Mouse (Mus musculus) embryonic facial prominence, embryonic 13.5 days (tissue): ENCODE data around the gene Zfp85. TPM values are rescaled to one million over a fixed set of nuclear protein-coding genes. Genes with fewer than 3 reads are reported as not detected.
"Not testable (repeated sequence)": the region's sequence is repeated elsewhere in the genome, so short reads cannot be mapped to it uniquely, and the experiment has no call there.

Experiments used
- ATAC-seq: fragments of 200-750 bp; cut with Nextera tagmentation; 2 replicates; pipeline ENCODE4 v1.8.0; 2017; ENCODE audit warnings: low read depth; ENCODE audit not compliant: insufficient number of reproducible peaks, insufficient read depth, low FRiP score, low TSS enrichment
- H3K27ac ChIP-seq: fragments of 300-500 bp; sonication (generic); 2 replicates; pipeline ENCODE4 v1.5.1; 2015; ENCODE audit warnings: moderate library complexity, mild to moderate bottlenecking, inconsistent platforms
- H3K27me3 ChIP-seq: fragments of 300-500 bp; sonication (generic); 2 replicates; pipeline ENCODE4 v1.6.1; 2015; ENCODE audit warnings: mild to moderate bottlenecking, inconsistent platforms
- H3K36me3 ChIP-seq: fragments of 300-500 bp; sonication (generic); 2 replicates; pipeline ENCODE4 v1.6.1; 2015; ENCODE audit warnings: mild to moderate bottlenecking, inconsistent platforms
- H3K4me1 ChIP-seq: fragments of 300-500 bp; sonication (generic); 2 replicates; pipeline ENCODE4 v1.6.1; 2015; ENCODE audit warnings: inconsistent platforms
- H3K4me2 ChIP-seq: fragments of 300-500 bp; sonication (generic); 2 replicates; pipeline ENCODE4 v1.6.1; 2015; ENCODE audit warnings: moderate library complexity, mild to moderate bottlenecking, inconsistent platforms
- H3K4me3 ChIP-seq: fragments of 300-500 bp; sonication (generic); 2 replicates; pipeline ENCODE4 v1.5.1; 2015; ENCODE audit warnings: mild to moderate bottlenecking, inconsistent platforms
- H3K9ac ChIP-seq: fragments of 300-500 bp; sonication (generic); 2 replicates; pipeline ENCODE4 v1.6.1; 2015; ENCODE audit warnings: mild to moderate bottlenecking, inconsistent platforms
- H3K9me3 ChIP-seq: fragments of 300-500 bp; sonication (generic); 2 replicates; pipeline ENCODE4 v1.6.1; 2016; ENCODE audit warnings: inconsistent platforms
- WGBS: fragments of 180-500 bp; shearing (Covaris S2); methylation state at CpG from one replicate; pipeline ENCODE4 v1.1.7; 2015; ENCODE audit warnings: mixed read lengths; 5-methylcytosine and 5-hydroxymethylcytosine counted together
- polyA plus RNA-seq: library from polyadenylated mRNA; unstranded; fragments of >200 nt; fragmentation: Nextera tagmentation; extraction: Ambion mirVana; gene quantifications from 2 replicates; pipeline ENCODE4 v1.2.1, GENCODE M21; 2015

Gene Zfp85
- polyA plus RNA-seq, result 6.0 and 6.4 TPM in 2 replicates

DNA sequence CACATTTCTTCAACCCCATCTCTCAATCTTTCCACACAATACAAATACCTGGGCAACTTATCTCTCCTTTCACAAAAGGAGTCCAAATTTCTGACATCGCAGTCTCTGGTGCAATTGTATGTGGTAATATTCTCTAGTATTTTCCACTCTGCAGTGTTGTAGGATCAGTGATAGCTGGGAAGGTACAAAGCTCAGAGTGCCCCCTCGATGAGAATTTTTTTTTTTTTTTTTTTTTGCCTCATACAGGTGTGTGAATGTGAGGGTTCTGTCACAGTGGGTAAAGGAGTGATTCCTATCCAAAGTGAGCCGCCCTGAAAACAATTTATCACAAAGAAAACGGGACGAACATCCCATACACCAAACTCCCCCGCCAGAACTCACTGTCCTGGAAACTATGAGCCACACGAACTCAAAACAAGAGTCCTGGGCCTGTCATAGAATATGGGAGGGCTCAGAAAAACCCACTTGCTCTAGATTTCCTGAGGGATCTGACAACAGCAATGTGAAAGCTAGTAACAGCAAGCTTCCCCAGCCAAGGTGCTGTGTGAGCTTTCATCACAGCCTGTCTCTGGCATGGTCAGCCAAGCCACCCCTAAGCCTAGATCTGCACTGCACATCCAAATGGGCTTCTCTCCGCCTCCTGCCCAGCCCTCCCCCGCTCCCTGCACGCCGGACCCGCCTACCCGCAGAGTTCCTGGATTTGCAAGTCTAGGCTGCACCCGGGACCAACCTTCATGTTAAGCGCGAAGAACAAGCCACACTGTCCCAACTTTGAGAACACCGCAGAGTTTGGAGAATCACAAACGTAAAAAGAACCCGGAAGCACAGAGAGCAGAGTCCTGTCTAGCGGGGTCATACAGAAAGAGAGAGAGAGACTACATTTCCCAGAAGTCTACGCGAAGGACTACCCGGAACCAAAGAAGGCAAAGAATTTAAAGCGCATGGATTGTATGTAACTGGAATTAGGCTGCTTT, at the start of gene Zfp85:
Gene Zfp85, minus strand, starts transcription at position 896 of the 974 bp plus-strand sequence.
- Histone ChIP-seq H3K9me3 (no peaks in the 10 kb centered on the region), H3K27me3 (no peaks in the 10 kb centered on the region), H3K36me3 (peaks cover 13% of the 10 kb centered on the region), H3K9ac (peak within 1 kb of the TSS; percentile 74), H3K27ac (peak within 1 kb of the TSS; percentile 87), H3K4me1 (peaks cover 4% of the 10 kb centered on the region), H3K4me2 (peak within 1 kb of the TSS; percentile 67), H3K4me3 (peak within 1 kb of the TSS; percentile 68)
- 5% methylated on average over 24 of the region's 24 CpGs for WGBS
- ATAC-seq, result peak; percentile 88

DNA sequence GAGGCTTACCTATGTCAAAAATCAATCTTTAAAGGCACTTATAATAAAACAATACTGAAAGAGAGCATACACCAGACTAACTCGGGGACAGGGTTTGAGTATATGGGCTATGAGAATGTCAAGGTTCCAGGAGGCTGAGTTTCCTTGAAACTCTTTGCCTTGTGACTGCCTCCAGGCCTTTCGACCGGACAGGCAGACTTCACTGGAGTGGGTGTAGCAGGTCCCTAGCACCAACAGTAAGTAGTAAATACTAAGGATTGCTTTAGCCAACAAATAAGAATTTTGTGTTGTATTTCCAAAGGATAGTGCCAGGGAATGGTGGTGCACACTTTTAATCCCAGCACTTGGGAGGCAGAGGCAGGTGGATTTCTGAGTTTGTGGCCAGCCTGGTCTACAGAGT, 44.1 kb upstream of the Zfp85 start:
- H3K9me3 ChIP-seq, H3K4me3 ChIP-seq, H3K9ac ChIP-seq, ATAC-seq, H3K27ac ChIP-seq, H3K27me3 ChIP-seq, H3K4me1 ChIP-seq, H3K4me2 ChIP-seq, H3K36me3 ChIP-seq: not testable (repeated sequence)
- WGBS, result 86% methylated on average over 3 of the region's 3 CpGs

DNA sequence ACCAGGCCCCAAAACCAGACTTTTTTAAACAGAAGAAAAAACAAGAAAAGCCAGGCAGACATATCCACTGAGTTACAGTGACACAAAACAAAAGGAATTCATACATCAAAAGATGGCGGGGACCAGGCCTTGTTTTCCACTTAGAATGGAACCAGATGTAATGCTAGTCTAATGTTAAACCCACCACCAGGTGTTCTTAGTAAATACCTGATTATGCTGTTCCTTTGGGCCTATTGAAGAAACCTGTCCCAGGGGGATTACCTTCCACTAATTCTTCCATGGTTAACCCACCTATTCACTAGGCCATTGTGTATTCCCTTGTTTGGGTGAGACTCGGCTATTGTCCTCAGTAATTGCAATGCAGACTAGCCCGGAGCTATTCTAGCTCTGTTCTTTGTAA, 43.6 kb upstream of the Zfp85 start:
- Histone ChIP-seq H3K9ac (no peak overlapping the region), H3K4me3 (no peak overlapping the region), H3K9me3 (no peaks in the 10 kb centered on the region), H3K36me3 (no peaks in the 10 kb centered on the region), H3K4me2 (no peak overlapping the region), H3K4me1 (no peaks in the 10 kb centered on the region), H3K27ac (no peak overlapping the region), H3K27me3 (no peaks in the 10 kb centered on the region)
- no peak for ATAC-seq
- WGBS, result 62% methylated on average over 3 of the region's 3 CpGs

DNA sequence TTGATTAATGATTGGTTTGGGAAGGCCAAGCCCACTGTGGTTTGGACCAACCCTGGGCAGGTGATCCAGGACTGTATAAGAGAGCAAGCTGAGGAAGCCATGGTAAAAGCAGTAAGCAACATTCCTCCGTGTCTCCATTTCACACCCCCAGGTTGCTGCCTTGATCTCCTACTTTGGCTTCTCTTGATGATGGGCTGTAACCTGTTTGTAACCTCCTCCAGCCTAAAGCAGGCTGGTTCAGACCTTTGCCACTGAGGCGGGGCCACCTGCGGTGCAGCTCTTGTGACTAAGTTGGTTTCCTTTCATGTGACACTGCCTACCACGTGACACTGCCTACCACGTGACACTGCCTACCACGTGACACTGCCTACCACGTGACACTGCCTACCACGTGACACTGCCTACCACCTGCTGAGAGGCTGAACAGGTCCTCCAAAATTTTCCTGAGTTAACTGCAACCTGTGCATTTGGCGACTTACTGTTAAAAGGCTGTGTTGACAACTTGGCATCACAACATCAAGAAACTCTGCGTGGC, 37.0 kb upstream of the Zfp85 start:
- Histone ChIP-seq H3K36me3 (peaks cover 6% of the 10 kb centered on the region), H3K4me2 (no peak overlapping the region), H3K27me3 (no peaks in the 10 kb centered on the region), H3K4me3 (no peak overlapping the region), H3K9me3 (0 out of 2 replicates have a peak, but pooled peaks cover 3% of the 10 kb centered on the region), H3K9ac (no peak overlapping the region), H3K4me1 (no peaks in the 10 kb centered on the region), H3K27ac (no peak overlapping the region)
- ATAC-seq, result no peak
- WGBS, result 90% methylated on average over 10 of the region's 10 CpGs

DNA sequence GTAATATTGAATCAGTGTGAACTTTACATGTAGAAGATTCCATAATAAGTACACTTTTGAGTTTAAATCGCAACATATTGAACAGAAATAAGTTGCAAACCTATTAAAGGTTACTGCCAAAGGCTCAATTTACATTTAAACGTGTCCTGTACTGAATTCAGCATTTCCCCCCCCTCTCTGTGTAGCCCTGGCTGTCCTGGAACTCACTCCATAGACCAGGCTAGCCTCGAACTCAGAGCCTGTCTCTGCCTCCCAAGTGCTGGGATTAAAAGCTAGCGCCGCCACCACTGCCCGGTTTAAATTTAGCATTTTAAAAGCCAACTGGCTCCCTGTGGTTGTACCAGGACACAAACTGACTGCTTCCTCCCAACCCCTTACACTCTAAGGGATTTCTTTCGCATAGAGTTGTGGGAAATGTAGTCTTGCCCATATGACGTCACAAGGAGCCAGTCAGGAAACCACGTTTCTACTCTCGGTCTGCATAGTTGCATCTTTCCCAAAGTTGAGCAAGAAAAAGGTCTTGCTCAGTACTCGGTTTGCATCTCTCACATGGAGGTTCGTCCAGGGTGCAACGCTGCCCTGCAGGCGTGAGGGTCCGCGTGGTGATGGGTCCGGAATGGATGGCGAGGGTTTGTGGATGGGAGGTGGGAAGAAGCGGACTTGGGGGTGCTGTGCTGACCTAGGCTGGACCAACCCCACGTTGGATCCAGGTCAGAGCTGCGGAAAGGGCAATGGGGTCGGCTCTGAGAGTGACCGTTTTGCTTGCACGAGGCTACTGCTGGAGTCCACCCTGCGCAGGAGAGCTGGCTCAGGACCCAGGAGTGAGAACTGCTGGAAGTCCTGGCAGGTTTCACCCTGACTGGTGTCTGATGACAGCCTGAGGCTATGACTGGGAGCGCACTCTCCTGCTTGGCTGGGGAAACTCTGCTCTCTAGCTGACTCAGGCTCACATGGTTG, 24.5 kb upstream of the Zfp85 start, which contains the start of gene Zfp493:
Gene Zfp493, plus strand, starts transcription at position 429 of the 957 bp plus-strand sequence.
- Histone ChIP-seq H3K27me3 (no peaks in the 10 kb centered on the region), H3K27ac (peak within 1 kb of the TSS; percentile 49), H3K4me3 (peak within 1 kb of the TSS; percentile 69), H3K4me1 (peaks cover 4% of the 10 kb centered on the region; the same call in 1 of the 2 replicates), H3K9ac (peak within 1 kb of the TSS; percentile 79), H3K36me3 (no peaks in the 10 kb centered on the region), H3K4me2 (peak within 1 kb of the TSS; percentile 79), H3K9me3 (no peaks in the 10 kb centered on the region)
- 6% methylated on average over 26 of the region's 26 CpGs for WGBS
- peak; percentile 90 for ATAC-seq

DNA sequence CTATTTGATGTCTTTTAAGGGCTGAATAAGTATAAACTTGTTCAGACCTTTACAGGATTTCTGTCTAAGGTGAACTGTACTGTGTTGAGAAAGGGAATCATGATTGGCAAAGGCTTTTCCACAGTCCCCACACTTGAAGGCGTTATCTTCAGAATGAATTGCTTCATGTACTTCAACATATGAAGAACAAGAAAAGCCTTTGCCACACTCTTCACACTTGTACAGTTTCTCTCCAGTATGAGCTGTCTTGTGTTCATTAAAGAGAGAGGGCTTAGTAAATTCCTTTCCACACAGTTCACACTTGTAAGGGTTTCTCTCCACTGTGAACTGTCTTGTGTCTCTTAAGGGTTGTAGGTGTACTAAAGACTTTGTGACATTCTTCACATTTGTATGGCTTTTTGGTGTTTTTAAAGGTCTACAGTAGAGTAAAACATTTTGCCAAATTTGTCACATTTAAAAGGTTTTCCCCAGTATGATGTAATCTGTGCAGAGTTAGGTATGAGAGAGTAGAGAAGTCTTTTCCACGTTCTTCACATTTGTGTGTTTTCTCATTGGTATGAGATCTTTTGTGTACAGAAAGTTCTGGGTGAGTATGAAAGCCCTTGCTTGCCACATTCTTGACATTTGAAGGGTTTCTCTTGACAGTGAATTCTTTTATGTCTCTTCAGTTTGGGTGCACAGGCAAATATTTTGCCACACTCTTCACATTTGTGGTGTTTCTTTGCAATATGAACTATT, 8.2 kb upstream of the Zfp85 start:
- Histone ChIP-seq H3K9me3 (no peaks in the 10 kb centered on the region), H3K36me3 (no peaks in the 10 kb centered on the region), H3K27me3 (no peaks in the 10 kb centered on the region), H3K4me2 (no peak overlapping the region), H3K9ac (no peak overlapping the region), H3K27ac (no peak overlapping the region), H3K4me3 (no peak overlapping the region), H3K4me1 (no peaks in the 10 kb centered on the region)
- WGBS, result 81% methylated on average over 2 of the region's 2 CpGs
- no peak for ATAC-seq

DNA sequence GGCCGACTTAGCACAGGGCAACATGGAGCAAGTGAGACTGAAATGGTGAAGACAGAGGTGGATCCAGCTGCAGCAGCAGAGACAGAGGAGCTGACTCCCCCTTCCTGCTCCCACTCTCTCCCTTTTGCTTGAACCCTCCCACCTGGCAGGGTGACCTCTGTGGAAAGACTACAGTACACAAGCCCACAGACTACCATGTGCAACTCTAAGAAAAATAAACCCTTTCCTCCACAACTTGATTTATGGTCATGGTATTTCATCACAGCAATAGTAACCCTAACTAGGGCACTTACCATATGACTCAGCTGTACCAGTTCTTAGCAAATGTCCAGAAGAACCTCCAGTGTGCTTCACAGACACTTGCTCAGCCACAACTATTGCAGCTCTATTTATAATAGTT, 4.9 kb upstream of the Zfp85 start:
- no peak overlapping the region for H3K9ac ChIP-seq
- H3K36me3 ChIP-seq, result no peaks in the 10 kb centered on the region
- no peaks in the 10 kb centered on the region for H3K9me3 ChIP-seq
- no peaks in the 10 kb centered on the region for H3K27me3 ChIP-seq
- no peak overlapping the region for H3K4me2 ChIP-seq
- no peak for ATAC-seq
- H3K4me1 ChIP-seq, result no peaks in the 10 kb centered on the region
- no peak overlapping the region for H3K4me3 ChIP-seq
- no peak overlapping the region for H3K27ac ChIP-seq
- WGBS, result 84% methylated on average over 1 of the region's 1 CpGs

DNA sequence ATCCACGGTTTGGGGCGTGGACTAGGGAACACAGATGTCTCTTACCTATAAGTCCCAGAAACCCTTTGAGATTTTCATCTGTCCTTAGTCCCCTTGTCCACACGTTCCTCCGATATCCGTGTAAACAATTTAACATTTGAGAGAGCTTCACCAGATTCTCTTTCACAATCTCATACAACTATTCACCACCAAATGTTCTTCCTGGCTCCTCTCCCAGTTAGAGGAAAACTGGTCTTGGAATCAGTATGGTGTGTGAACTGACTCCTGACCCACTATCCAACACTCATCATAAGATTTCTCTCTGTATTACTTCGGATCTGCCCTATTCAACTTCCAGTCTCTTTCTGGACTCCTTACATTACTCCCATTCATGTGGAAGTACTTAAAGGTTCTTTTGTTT, 733 bp upstream of the Zfp85 start:
- no peak for ATAC-seq
- Histone ChIP-seq H3K4me2 (no peak overlapping the region; the same call in 1 of the 2 replicates), H3K27me3 (no peaks in the 10 kb centered on the region), H3K4me1 (peaks cover 4% of the 10 kb centered on the region), H3K27ac (no peak overlapping the region; the same call in 1 of the 2 replicates), H3K4me3 (no peak overlapping the region; the same call in 1 of the 2 replicates), H3K9ac (no peak overlapping the region), H3K9me3 (no peaks in the 10 kb centered on the region), H3K36me3 (peaks cover 9% of the 10 kb centered on the region)
- 84% methylated on average over 6 of the region's 6 CpGs for WGBS

DNA sequence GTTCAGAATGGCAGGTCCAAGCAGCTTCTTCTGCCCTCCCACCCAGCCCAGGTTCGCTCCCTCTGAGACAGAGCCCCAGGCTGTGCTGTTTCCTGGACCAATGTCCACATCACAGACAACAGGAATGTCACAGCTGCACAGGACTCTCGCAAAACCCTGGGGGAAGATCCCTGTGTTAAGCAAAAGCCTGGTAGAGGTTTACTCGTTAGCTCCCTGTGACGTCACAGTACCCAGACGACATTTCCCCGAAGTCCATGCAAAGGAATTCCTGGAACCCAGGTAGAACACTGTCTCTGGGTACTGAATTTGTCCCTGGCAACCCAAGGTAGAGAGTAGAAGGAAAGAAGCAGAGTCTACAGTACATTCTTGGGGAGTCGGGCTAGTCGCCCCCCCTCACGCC, 11.1 kb downstream of the Zfp85 start:
- Histone ChIP-seq H3K4me2 (no peak overlapping the region), H3K36me3 (peaks cover 19% of the 10 kb centered on the region), H3K9ac (no peak overlapping the region), H3K4me1 (no peaks in the 10 kb centered on the region), H3K9me3 (peaks cover 10% of the 10 kb centered on the region), H3K27ac (no peak overlapping the region), H3K4me3 (no peak overlapping the region), H3K27me3 (no peaks in the 10 kb centered on the region)
- 87% methylated on average over 9 of the region's 9 CpGs for WGBS
- no peak for ATAC-seq

DNA sequence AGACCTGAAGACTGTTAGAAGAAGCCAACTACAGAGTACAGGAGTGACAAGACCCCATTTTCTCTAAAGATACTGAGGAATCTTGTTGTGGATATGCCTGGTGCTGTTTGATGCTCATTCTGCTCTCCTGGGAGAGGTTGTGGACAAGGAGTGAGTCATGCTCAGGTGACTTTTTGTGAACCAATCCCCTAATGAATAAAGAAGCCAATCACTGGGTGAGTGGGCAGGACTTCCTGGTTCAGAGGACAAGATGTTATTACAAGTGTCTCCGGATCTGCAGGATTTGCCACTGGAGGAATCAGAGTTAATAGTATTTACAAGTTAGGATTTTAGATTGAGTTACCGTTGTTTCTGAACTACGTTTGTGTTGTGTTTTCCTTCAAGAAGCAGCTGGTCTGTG, 12.1 kb downstream of the Zfp85 start:
- WGBS, result 84% methylated on average over 3 of the region's 3 CpGs
- Histone ChIP-seq H3K4me3 (no peak overlapping the region), H3K4me1 (no peaks in the 10 kb centered on the region), H3K27me3 (no peaks in the 10 kb centered on the region), H3K9me3 (peaks cover 2% of the 10 kb centered on the region), H3K9ac (no peak overlapping the region), H3K36me3 (peaks cover 9% of the 10 kb centered on the region), H3K4me2 (no peak overlapping the region), H3K27ac (no peak overlapping the region)
- ATAC-seq, result no peak
